Mouse (Mus musculus): ENCODE measurements around the gene Prss27. TPM values are rescaled to one million over a fixed set of nuclear protein-coding genes. Genes with fewer than 3 reads are reported as not detected.
"Not testable (repeated sequence)": the region's sequence is repeated elsewhere in the genome, so short reads cannot be mapped to it uniquely, and the experiment has no call there.

Prss27 gene
- total RNA-seq, 2 experiments from 2014 or later = not detected

DNA sequence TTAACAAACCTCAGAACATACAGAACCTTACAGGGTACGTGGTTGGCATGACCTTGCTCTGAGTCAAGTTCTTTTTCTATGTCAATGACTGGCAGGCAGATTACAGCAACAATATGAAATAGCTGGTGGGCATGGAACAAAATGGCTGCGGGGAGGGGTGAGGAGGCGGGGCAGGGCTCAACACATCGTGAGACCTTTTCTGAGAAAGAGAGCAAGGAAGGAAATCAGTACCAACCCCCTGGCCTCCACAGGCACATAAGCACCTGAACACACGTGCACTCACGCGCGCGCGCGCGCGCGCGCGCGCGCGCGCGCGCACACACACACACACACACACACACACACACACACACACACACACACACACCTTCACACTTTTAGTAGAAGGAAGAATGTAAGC lies 7.4 kb upstream of the Prss27 start:
- no peak for ATAC-seq (ENCODE audit: poor library complexity, severe bottlenecking)

GRCm38 (mm10) chr17:24035087-24035486 lies 2.9 kb upstream of the Prss27 start:
- no peak for ATAC-seq (ENCODE audit: poor library complexity, severe bottlenecking)

- peak; percentile 78 for ATAC-seq (ENCODE audit: poor library complexity, severe bottlenecking)
Observed at GRCm38 (mm10) chr17:24036954-24037353, 990 bp upstream of the Prss27 start.

DNA sequence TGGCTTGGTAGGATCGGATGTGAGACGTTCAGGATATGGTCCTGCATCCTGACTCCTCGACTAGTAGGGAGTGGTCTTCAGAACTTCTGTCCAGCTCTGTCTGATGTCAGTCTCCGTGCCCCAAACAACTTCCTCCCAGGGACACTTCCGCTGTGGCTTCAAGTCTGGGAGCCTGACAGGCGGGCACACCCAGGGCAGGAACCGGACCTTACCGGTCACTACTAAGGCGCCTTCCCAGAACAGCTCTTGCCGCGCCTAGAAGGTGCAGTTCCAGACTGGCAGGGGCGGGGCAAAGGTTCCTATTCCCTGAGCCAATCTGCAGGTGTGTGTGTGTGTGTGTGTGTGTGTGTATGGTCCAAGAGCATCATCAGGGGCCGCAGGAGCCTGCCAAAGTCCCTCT lies 584 bp upstream of the Prss27 start:
- peak; percentile 91 for ATAC-seq (ENCODE audit: poor library complexity, severe bottlenecking)

GRCm38 (mm10) chr17:24044482-24044881 lies 6.5 kb downstream of the Prss27 start:
- no peak for ATAC-seq (ENCODE audit: poor library complexity, severe bottlenecking)

DNA sequence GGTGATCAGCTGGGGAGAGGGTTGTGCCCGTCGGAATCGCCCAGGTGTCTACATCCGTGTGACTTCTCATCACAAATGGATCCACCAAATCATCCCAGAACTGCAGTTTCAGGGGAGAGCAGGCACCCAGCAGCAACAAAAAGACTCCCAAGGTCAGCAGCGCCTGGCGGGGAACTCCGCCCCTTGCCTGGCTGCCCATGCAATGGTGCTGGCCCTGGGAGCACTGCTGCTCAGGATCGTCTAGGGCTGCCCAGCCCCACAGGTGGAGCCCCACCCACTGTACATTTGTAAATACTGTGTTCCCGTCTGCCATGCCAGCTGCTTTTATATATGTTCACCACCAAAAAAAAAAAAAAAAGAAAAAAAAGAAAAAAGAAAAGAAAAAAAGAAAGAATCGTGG lies 7.7 kb downstream of the Prss27 start:
- ATAC-seq (ENCODE audit: poor library complexity, severe bottlenecking) = no peak

DNA sequence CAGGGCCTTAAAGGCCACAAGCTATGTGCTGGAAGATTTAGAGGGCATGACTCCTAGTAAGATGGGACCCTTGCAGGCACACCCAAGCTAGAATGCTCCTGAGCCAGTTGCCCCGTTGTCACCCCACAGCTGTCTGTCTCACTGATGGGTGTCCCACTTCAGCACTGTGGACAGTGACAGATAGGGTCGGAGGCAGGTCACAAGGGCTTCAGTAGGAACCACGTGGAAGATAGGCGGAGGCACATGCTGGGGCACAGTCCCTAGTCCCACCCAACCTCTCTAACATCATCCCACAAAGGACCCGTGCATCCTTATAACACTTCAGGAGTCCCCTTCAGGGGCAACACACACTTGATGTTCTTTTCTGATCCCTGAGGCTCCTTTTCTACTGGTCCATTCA lies 8.1 kb downstream of the Prss27 start:
- no peak for ATAC-seq (ENCODE audit: poor library complexity, severe bottlenecking)

GRCm38 (mm10) chr17:24048053-24048452 lies 10.1 kb downstream of the Prss27 start:
- ATAC-seq (ENCODE audit: poor library complexity, severe bottlenecking) = no peak

GRCm38 (mm10) chr17:24049008-24049407 lies 11.1 kb downstream of the Prss27 start:
- ATAC-seq (ENCODE audit: poor library complexity, severe bottlenecking) = no peak

DNA sequence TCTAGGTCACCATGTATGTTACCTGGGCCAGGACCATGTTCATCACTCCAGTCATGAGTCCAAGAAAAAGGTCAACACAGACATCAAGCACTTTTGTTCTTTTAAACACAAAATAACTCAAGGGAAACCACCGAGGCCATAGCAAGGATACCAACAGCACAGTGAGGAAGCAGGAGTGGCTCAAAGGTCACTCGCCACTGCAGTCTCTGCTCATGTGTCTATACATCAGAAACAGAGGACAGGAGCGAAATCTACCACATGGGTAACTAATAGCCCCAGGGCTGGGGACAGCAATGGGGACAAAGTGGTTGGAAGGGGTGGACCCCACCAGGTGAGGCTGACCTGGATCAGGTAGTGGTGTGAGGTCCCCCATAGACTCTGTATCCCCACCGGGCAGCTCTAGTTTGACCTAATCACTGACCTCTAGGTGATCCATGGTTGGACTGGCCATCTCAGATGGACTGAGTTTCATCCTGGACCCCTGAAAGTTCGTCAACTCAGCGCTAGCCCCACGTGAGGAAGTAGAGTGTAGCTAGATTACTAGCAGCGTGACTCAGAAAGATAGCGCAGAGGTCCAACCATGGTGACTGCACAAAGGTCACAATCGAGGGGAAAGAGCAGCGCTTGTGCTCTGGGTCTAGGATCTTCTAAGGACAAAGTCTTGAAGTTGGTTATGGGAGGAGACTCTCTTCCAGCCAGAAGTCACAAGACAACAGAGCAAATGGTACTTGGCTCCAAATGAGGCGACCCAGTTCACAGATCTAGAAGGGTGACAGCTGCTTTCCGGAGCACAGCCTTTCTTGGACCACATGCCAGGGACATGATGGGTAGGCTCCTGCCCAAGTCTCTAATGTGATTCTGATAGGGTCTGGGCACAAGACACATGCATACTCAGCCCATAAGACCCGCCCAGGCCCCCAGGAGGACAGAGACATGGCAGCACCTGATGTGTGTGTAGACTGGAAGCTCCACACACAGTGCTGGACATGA lies 19.0 kb downstream of the Prss27 start:
- no peak for ATAC-seq (ENCODE audit: poor library complexity, severe bottlenecking)

- ATAC-seq (ENCODE audit: poor library complexity, severe bottlenecking) = no peak
Observed at GRCm38 (mm10) chr17:24057730-24058245, 19.8 kb downstream of the Prss27 start.

GRCm38 (mm10) chr17:24062459-24063155 lies 24.7 kb downstream of the Prss27 start:
- ATAC-seq (ENCODE audit: poor library complexity, severe bottlenecking) = no peak

GRCm38 (mm10) chr17:24068271-24068670 lies 30.3 kb downstream of the Prss27 start:
- ATAC-seq (ENCODE audit: poor library complexity, severe bottlenecking) = no peak

DNA sequence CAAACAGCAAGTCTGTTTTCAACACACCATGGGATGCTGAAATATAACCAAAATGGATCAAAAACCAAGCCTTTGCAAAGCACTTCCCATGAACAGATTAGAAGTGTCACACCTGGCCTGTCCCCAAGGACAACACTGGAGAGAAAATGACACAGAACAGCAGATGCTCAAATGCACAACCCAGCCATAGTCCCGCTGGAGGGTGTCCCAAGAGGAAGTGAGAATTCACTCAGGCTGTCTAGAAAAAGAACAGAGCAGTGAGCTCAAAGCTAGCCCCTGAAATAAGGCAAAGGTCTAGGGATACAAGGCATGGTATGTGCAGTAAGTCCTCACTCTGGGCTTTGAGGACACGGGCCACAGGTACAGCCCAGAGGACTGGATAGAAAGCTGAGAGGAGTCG lies 31.6 kb downstream of the Prss27 start:
- ATAC-seq (ENCODE audit: poor library complexity, severe bottlenecking) = no peak

DNA sequence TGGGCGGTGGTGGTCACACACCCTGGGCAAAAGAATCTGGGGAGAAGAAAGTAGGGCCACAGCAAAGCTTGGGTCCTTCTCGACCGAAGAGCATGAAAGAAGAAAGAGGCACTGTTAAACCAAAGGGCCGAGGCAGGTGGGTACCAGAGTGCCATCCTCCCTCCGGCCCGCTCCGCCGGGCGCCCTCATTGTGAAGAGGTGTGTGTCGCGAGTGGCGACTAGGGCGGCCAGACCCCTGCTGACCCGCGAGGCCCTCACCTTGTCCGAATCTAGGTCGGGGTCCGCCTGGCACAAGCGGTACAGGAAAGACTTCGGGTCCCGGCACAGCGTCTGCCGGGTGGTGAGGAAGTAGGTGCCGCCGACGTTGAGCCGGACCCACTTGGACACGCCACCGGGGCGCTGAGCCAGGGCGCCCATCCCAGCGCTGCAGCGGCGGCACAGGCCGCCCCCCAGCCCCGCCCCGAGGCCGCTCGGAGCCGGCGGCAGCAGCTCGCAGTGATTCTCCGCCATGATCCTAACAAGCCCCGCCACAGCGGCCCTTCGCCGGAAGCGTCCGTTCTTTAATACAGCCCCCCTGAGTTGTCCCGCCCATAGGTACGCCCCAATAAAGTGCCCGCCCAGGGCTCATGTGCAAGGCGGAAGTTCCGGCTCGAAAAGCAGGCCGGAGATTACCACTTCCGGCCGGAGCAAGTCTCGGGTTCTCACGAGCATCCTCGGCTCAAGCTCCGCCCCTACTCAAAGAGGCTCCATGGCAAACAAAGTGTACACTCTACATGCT lies 35.2 kb downstream of the Prss27 start, which contains the start of gene Kctd5:
Kctd5 (minus strand) TSS at position 567 of the 778 bp plus-strand sequence.
- peak; percentile 99 for ATAC-seq (ENCODE audit: poor library complexity, severe bottlenecking)

DNA sequence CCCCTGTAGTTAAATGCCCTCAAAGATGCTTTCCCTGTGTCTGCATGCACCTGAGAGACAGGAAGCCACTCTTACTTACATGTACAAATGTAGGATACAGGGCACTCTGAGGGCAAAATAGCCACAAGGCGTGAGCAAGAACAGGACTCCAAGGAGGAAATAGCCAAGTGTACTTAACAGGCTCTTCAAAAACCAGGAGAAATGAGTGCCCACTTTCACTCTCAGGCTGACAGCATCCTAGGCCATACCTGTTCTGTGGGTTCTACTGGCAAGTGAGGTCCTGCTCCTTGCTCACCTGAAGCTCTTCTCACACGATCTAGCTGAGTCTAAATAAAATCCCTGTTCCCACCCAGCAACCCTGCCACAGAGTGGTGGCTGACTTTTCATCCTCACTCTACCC lies 39.2 kb downstream of the Prss27 start:
- ATAC-seq (ENCODE audit: poor library complexity, severe bottlenecking) = no peak

- ATAC-seq (ENCODE audit: poor library complexity, severe bottlenecking) = no peak
Observed at GRCm38 (mm10) chr17:24084593-24084992, 46.6 kb downstream of the Prss27 start.

DNA sequence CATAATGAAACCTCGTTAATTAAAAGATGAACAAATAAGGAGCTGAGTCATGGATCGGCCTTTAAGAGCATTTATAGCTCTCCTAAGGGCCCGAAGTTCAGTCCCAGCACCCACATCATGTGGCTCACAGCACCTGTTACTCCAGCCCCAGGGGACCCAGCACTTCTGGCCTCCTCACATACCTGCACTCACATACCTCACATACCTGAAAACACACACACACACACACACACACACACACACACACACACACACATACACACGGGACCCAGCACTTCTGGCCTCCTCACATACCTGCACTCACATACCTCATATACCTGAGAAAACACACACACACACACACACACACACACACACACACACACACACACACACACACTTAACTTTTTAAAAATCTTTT lies 48.5 kb downstream of the Prss27 start:
- not testable (repeated sequence) for ATAC-seq (ENCODE audit: poor library complexity, severe bottlenecking)

GRCm38 (mm10) chr17:24090575-24090974 lies 52.6 kb downstream of the Prss27 start:
- ATAC-seq (ENCODE audit: poor library complexity, severe bottlenecking) = no peak
